Mouse (Mus musculus) ES-Bruce4 (cell line): ENCODE measurements around the gene Zfp940. TPM values are rescaled to one million over a fixed set of nuclear protein-coding genes. Genes with fewer than 3 reads are reported as not detected.

Source experiments
- H3K27ac ChIP-seq: 2 replicates; pipeline ENCODE4 v1.5.1; 2012; ENCODE audit warnings: low read length, inconsistent platforms; ENCODE audit not compliant: insufficient read depth
- H3K27me3 ChIP-seq: 2 replicates; pipeline ENCODE4 v1.6.1; 2012; ENCODE audit warnings: mild to moderate bottlenecking, low read length, inconsistent platforms; ENCODE audit not compliant: control insufficient read depth, poor library complexity, insufficient read depth, severe bottlenecking
- H3K36me3 ChIP-seq: 2 replicates; pipeline ENCODE4 v1.6.1; 2012; ENCODE audit warnings: inconsistent platforms, mild to moderate bottlenecking, low read length, moderate library complexity; ENCODE audit not compliant: control insufficient read depth, poor library complexity, insufficient read depth, severe bottlenecking
- H3K4me1 ChIP-seq: one replicate; pipeline ENCODE4 v1.8.1; 2011; ENCODE audit warnings: low read length; ENCODE audit not compliant: control insufficient read depth, insufficient read depth
- H3K4me3 ChIP-seq: 2 replicates; pipeline ENCODE4 v1.5.1; 2011; ENCODE audit warnings: low read depth, mild to moderate bottlenecking, low read length
- H3K9ac ChIP-seq: 2 replicates; pipeline ENCODE4 v1.6.1; 2012; ENCODE audit warnings: low read depth, mild to moderate bottlenecking, inconsistent platforms; ENCODE audit not compliant: poor library complexity, severe bottlenecking
- H3K9me3 ChIP-seq: replicated peaks from 2 replicates; pipeline ENCODE4 v1.6.1; 2012; ENCODE audit warnings: mild to moderate bottlenecking, low read length, inconsistent platforms; ENCODE audit not compliant: control insufficient read depth, poor library complexity, insufficient read depth, severe bottlenecking
- CTCF ChIP-seq: IDR thresholded peaks from one replicate; pipeline ENCODE4 v1.8.1; 2011; ENCODE audit warnings: low read depth, low read length
- EP300 ChIP-seq: IDR thresholded peaks from 2 replicates; pipeline ENCODE4 v1.6.1; 2011; ENCODE audit warnings: low read depth, low read length; ENCODE audit not compliant: insufficient read depth
- POLR2A ChIP-seq: IDR thresholded peaks from one replicate; pipeline ENCODE4 v1.8.1; 2011; ENCODE audit warnings: low read length; ENCODE audit not compliant: insufficient read depth
- polyA plus RNA-seq: library from polyadenylated mRNA; stranded (reverse); fragments of >200 nt; gene quantifications from 2 replicates; pipeline ENCODE4 v1.2.4, GENCODE M21; 2011; ENCODE audit warnings: low read depth; ENCODE audit not compliant: missing spikeins, insufficient read depth, insufficient read length

Zfp940 gene
- polyA plus RNA-seq, 1 experiment, result 13.9 TPM

GRCm38 (mm10) chr7:29785023-29785422 lies 68.4 kb downstream of the Zfp940 start:
- TF ChIP-seq CTCF, result no peak
- no peak for TF ChIP-seq POLR2A
- TF ChIP-seq EP300, result no peak
- Histone ChIP-seq H3K36me3 (no peaks in the 10 kb centered on the region), H3K4me1 (no peaks in the 10 kb centered on the region), H3K4me3 (no peak overlapping the region), H3K27me3 (no peaks in the 10 kb centered on the region), H3K27ac (no peak overlapping the region), H3K9ac (no peak overlapping the region), H3K9me3 (no peaks in the 10 kb centered on the region)

- Histone ChIP-seq H3K4me1 (no peaks in the 10 kb centered on the region), H3K4me3 (peak within 1 kb of the TSS; percentile 72), H3K27me3 (no peaks in the 10 kb centered on the region), H3K27ac (peak within 1 kb of the TSS; percentile 35; the same call in 1 of the 2 replicates), H3K9me3 (no peaks in the 10 kb centered on the region), H3K9ac (peak within 1 kb of the TSS; percentile 73), H3K36me3 (no peaks in the 10 kb centered on the region)
- TF ChIP-seq POLR2A (no peak), EP300 (no peak), CTCF (no peak)
These were observed 69.5 kb downstream of the Zfp940 start, which contains the start of gene Zfp30 for GRCm38 (mm10) chr7:29783871-29784551. TSS of gene Zfp30 (plus strand) at chr7:29783998.

Other genes with a start within 250 kb of the Zfp940 start
- gene Catsperg2, start 126.6 kb downstream of the Zfp940 start, polyA plus RNA-seq, result 0.41 TPM in 1 of 2 replicates, not detected in the other
- gene Zfp84, start 85.1 kb downstream of the Zfp940 start, polyA plus RNA-seq, result 7.6 and 7.9 TPM in 2 replicates
- gene Zfp30, start 69.7 kb downstream of the Zfp940 start, polyA plus RNA-seq, result 2.3 and 2.4 TPM in 2 replicates
- gene Zfp790, start 37.6 kb downstream of the Zfp940 start, polyA plus RNA-seq, result 6.2 and 7.4 TPM in 2 replicates
- gene Zfp420, start 6.3 kb upstream of the Zfp940 start, polyA plus RNA-seq, result 11.4 and 13.4 TPM in 2 replicates
- 3.7 and 5.0 TPM in 2 replicates for gene Zfp27, start 52.9 kb upstream of the Zfp940 start, polyA plus RNA-seq
- gene Zfp383, start 54.6 kb upstream of the Zfp940 start, polyA plus RNA-seq, result 10.4 and 10.8 TPM in 2 replicates
- 19.6 and 19.7 TPM in 2 replicates for gene Zfp74, start 100.4 kb upstream of the Zfp940 start, polyA plus RNA-seq
- 98.0 and 103 TPM in 2 replicates for gene Zfp568, start 130.3 kb upstream of the Zfp940 start, polyA plus RNA-seq
- 1.2 and 2.8 TPM in 2 replicates for gene Zfp14, start 197.7 kb upstream of the Zfp940 start, polyA plus RNA-seq
- 13.4 and 15.4 TPM in 2 replicates for gene Zfp82, start 219.2 kb upstream of the Zfp940 start, polyA plus RNA-seq
- gene Gm26920, start 236.7 kb upstream of the Zfp940 start, polyA plus RNA-seq, result not detected in 2 replicates
- gene Zfp566, start 236.9 kb upstream of the Zfp940 start, polyA plus RNA-seq, result 12.0 and 13.7 TPM in 2 replicates
- 60.8 and 63.8 TPM in 2 replicates for gene Zfp260, start 241.1 kb upstream of the Zfp940 start, polyA plus RNA-seq